Mouse (Mus musculus): ENCODE measurements around the gene Recql5. TPM values are rescaled to one million over a fixed set of nuclear protein-coding genes. Genes with fewer than 3 reads are reported as not detected.
A peak's percentile ranks its signal among the peaks of the same experiment; 100 is the strongest.
"Not testable (repeated sequence)": the region's sequence is repeated elsewhere in the genome, so short reads cannot be mapped to it uniquely, and the experiment has no call there.

Recql5 gene
- total RNA-seq, 2 experiments from 2014 or later: 17.7 to 23.3 TPM

GRCm38 (mm10) chr11:115872437-115872836 is 60.8 kb downstream of the Recql5 start:
- ATAC-seq (replicated peaks; ENCODE audit: poor library complexity): no peak

- peak; percentile 75 for ATAC-seq (replicated peaks; ENCODE audit: poor library complexity)
Measured at GRCm38 (mm10) chr11:115869393-115869792, 63.9 kb downstream of the Recql5 start.

- ATAC-seq (replicated peaks; ENCODE audit: poor library complexity): no peak
Measured at GRCm38 (mm10) chr11:115863895-115864294, 69.4 kb downstream of the Recql5 start.

GRCm38 (mm10) chr11:115859143-115859945 is 73.9 kb downstream of the Recql5 start:
- peak; percentile 96 for ATAC-seq (replicated peaks; ENCODE audit: poor library complexity)

GRCm38 (mm10) chr11:115858354-115858753 is 74.9 kb downstream of the Recql5 start, which contains the start of gene Myo15b:
TSS of gene Myo15b (plus strand) at chr11:115858406.
- ATAC-seq (replicated peaks; ENCODE audit: poor library complexity): no peak

GRCm38 (mm10) chr11:115857936-115858335 is 75.3 kb downstream of the Recql5 start:
- no peak for ATAC-seq (replicated peaks; ENCODE audit: poor library complexity)

GRCm38 (mm10) chr11:115857146-115857545 is 76.1 kb downstream of the Recql5 start:
- not testable (repeated sequence) for ATAC-seq (replicated peaks; ENCODE audit: poor library complexity)

- no peak for ATAC-seq (replicated peaks; ENCODE audit: poor library complexity)
Measured at GRCm38 (mm10) chr11:115854674-115855073, 78.6 kb downstream of the Recql5 start.

- no peak for ATAC-seq (replicated peaks; ENCODE audit: poor library complexity)
Measured at GRCm38 (mm10) chr11:115845819-115846218, 87.5 kb downstream of the Recql5 start.

- no peak for ATAC-seq (replicated peaks; ENCODE audit: poor library complexity)
Measured at GRCm38 (mm10) chr11:115844240-115844639, 89.0 kb downstream of the Recql5 start.

- ATAC-seq (replicated peaks; ENCODE audit: poor library complexity): no peak
Measured at GRCm38 (mm10) chr11:115843891-115844239, 89.4 kb downstream of the Recql5 start.

GRCm38 (mm10) chr11:115843141-115843890 is 90.0 kb downstream of the Recql5 start:
- no peak for ATAC-seq (replicated peaks; ENCODE audit: poor library complexity)

Other genes starting within 250 kb of the Recql5 start
- gene Grb2, start 224.9 kb downstream of the Recql5 start, total RNA-seq (2015): 78.1 and 85.5 TPM in 2 replicates
- gene Grb2, start 224.9 kb downstream of the Recql5 start, total RNA-seq (2017): 48.5 and 51.7 TPM in 2 replicates
- gene Tmem94, start 168.0 kb downstream of the Recql5 start, total RNA-seq (2015): 18.3 and 19.0 TPM in 2 replicates
- gene Tmem94, start 168.0 kb downstream of the Recql5 start, total RNA-seq (2017): 22.9 and 24.9 TPM in 2 replicates
- gene Caskin2, start 119.8 kb downstream of the Recql5 start, total RNA-seq (2015): 2.7 and 4.3 TPM in 2 replicates
- 1.5 and 3.5 TPM in 2 replicates for gene Caskin2, start 119.8 kb downstream of the Recql5 start, total RNA-seq (2017)
- 4.0 and 9.0 TPM in 2 replicates for gene Tsen54, start 118.8 kb downstream of the Recql5 start, total RNA-seq (2015)
- 10.9 and 15.0 TPM in 2 replicates for gene Tsen54, start 118.8 kb downstream of the Recql5 start, total RNA-seq (2017)
- gene Llgl2, start 109.4 kb downstream of the Recql5 start, total RNA-seq (2015): 3.3 and 4.1 TPM in 2 replicates
- 3.0 and 4.8 TPM in 2 replicates for gene Llgl2, start 109.4 kb downstream of the Recql5 start, total RNA-seq (2017)
- 2.6 and 5.5 TPM in 2 replicates for gene Myo15b, start 75.1 kb downstream of the Recql5 start, total RNA-seq (2015)
- 1.6 and 5.1 TPM in 2 replicates for gene Myo15b, start 75.1 kb downstream of the Recql5 start, total RNA-seq (2017)
- gene Smim5, start 33.5 kb downstream of the Recql5 start, total RNA-seq (2015): 4.9 and 8.7 TPM in 2 replicates
- gene Smim5, start 33.5 kb downstream of the Recql5 start, total RNA-seq (2017): 2.8 and 8.2 TPM in 2 replicates
- gene Smim6, start 21.5 kb downstream of the Recql5 start, total RNA-seq (2015): 0.57 and 1.0 TPM in 2 replicates
- 0.37 and 1.2 TPM in 2 replicates for gene Smim6, start 21.5 kb downstream of the Recql5 start, total RNA-seq (2017)
- gene Sap30bp, start 195 bp downstream of the Recql5 start, total RNA-seq (2015): 19.1 and 24.5 TPM in 2 replicates
- gene Sap30bp, start 195 bp downstream of the Recql5 start, total RNA-seq (2017): 155 and 199 TPM in 2 replicates
- 0.05 and 0.15 TPM in 2 replicates for gene Itgb4, start 41.2 kb upstream of the Recql5 start, total RNA-seq (2015)
- 0.17 TPM in 1 of 2 replicates, not detected in the other for gene Itgb4, start 41.2 kb upstream of the Recql5 start, total RNA-seq (2017)
- gene Galk1, start 79.2 kb upstream of the Recql5 start, total RNA-seq (2015): 29.4 and 29.8 TPM in 2 replicates
- 46.5 and 52.7 TPM in 2 replicates for gene Galk1, start 79.2 kb upstream of the Recql5 start, total RNA-seq (2017)
- 714 and 817 TPM in 2 replicates for gene H3f3b, start 94.5 kb upstream of the Recql5 start, total RNA-seq (2015)
- 751 and 801 TPM in 2 replicates for gene H3f3b, start 94.5 kb upstream of the Recql5 start, total RNA-seq (2017)
- 13.7 and 15.3 TPM in 2 replicates for gene Unk, start 96.8 kb upstream of the Recql5 start, total RNA-seq (2015)
- 14.2 and 18.7 TPM in 2 replicates for gene Unk, start 96.8 kb upstream of the Recql5 start, total RNA-seq (2017)
- 13.6 and 15.8 TPM in 2 replicates for gene Unc13d, start 144.5 kb upstream of the Recql5 start, total RNA-seq (2015)
- 15.5 and 26.1 TPM in 2 replicates for gene Unc13d, start 144.5 kb upstream of the Recql5 start, total RNA-seq (2017)
- gene Wbp2, start 153.5 kb upstream of the Recql5 start, total RNA-seq (2015): 42.4 and 56.5 TPM in 2 replicates
- 15.6 and 22.8 TPM in 2 replicates for gene Wbp2, start 153.5 kb upstream of the Recql5 start, total RNA-seq (2017)
- 0.59 and 1.9 TPM in 2 replicates for gene Trim47, start 193.7 kb upstream of the Recql5 start, total RNA-seq (2015)
- 1.0 and 1.3 TPM in 2 replicates for gene Trim47, start 193.7 kb upstream of the Recql5 start, total RNA-seq (2017)
- 13.8 and 16.2 TPM in 2 replicates for gene Trim65, start 197.7 kb upstream of the Recql5 start, total RNA-seq (2015)
- 6.2 and 7.7 TPM in 2 replicates for gene Trim65, start 197.7 kb upstream of the Recql5 start, total RNA-seq (2017)
- 38.2 and 47.0 TPM in 2 replicates for gene Mrpl38, start 205.4 kb upstream of the Recql5 start, total RNA-seq (2015)
- gene Mrpl38, start 205.4 kb upstream of the Recql5 start, total RNA-seq (2017): 24.0 and 24.9 TPM in 2 replicates
- 9.6 and 10.0 TPM in 2 replicates for gene Fbf1, start 234.7 kb upstream of the Recql5 start, total RNA-seq (2015)
- 14.2 and 23.8 TPM in 2 replicates for gene Fbf1, start 234.7 kb upstream of the Recql5 start, total RNA-seq (2017)